Mouse (Mus musculus) G1E-ER4 (cell line): ENCODE results near the gene Mtfp1. TPM values are rescaled to one million over a fixed set of nuclear protein-coding genes. Genes with fewer than 3 reads are reported as not detected.

Experiments
- GATA1 ChIP-seq: IDR thresholded peaks from one replicate; pipeline ENCODE4 v1.8.0; 2012; ENCODE audit warnings: low read length, inconsistent platforms
- polyA plus RNA-seq: library from polyadenylated mRNA; stranded (reverse); fragments of >175 nt; gene quantifications from 2 replicates; pipeline ENCODE4 v1.2.3, GENCODE M21; 2012

Gene Mtfp1
- polyA plus RNA-seq, 1 experiment, result 18.8 TPM

DNA sequence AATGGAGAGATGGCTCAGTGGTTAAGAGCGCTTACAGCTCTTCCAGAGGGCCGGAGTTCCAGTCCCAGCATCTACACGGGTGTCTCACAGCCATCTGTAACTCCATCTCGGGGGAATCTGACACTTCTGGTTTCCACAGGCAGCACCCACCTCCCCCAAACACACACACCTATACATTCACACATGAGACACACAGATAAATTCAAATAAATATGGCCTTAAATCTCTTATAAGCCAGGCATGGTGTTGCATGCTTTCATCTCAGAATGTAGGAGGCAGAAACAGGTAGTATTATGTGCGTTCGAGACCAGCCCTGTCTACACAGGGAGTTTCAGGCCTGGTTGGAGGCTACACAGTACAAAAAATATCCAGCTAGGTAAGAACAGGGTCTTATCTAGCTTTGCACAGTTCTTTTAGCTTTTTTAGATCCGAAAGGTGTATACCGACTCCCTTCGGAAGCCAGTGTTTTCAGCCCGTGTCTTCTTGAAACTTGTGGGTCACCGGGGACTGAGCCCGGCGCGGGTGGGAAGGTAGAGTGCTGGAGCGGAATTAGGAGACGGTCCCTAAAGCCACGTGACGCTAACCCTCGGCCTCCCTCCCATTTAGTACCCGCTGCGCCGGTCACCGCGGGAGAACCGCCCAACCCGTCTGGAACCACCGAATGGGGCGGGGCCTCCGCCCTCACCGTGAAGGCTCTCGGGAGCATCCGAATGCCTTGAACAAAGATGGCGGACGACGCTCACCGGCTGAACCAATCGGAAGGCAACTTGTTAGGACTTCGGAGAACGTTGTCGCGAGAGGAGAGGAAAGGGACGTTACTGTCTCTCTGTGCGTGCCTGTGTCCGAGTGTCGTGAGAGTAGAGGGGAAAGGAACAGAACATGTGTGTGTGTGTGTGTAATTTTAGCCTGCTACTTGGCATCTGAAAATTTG is 1.1 kb upstream of the Mtfp1 start:
- no peak for TF ChIP-seq GATA1

DNA sequence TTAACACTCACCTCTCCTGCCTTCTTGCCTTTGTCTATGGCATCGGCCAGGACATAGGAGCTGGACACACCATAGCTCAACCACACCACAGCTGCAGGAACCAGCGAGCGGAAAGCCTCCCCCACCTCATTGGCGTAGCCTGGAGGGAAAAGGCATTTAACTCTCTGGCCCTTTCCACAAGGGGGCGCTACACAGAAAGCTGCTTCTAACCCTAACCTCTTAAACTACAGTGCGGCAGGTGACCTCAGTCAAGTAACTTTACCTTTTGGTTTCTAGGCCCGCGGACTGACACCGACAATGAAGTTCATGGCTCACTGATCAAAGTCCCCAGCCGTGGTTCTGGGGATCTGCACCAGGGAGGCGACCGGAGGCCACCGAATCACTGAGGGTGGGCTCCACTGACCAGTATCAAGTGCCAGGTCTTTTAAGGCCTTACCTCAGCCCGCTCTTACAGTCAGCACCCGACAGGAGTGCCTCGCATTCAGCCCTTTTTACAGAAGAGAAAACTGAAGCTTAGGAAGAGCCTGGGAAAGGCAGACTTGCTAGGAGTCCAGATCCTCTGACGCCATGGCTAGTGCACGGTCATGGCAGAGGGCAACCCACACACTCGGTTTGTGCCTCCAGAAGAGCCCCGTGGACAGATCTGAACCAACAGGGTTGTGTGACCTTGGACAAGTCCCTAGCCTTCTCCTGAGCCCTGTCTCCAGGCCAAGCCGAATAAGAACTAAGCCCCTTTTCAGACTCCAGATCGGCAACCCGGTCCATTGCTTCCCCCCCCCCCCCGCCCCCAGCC is 671 bp downstream of the Mtfp1 start:
- TF ChIP-seq GATA1, result no peak

DNA sequence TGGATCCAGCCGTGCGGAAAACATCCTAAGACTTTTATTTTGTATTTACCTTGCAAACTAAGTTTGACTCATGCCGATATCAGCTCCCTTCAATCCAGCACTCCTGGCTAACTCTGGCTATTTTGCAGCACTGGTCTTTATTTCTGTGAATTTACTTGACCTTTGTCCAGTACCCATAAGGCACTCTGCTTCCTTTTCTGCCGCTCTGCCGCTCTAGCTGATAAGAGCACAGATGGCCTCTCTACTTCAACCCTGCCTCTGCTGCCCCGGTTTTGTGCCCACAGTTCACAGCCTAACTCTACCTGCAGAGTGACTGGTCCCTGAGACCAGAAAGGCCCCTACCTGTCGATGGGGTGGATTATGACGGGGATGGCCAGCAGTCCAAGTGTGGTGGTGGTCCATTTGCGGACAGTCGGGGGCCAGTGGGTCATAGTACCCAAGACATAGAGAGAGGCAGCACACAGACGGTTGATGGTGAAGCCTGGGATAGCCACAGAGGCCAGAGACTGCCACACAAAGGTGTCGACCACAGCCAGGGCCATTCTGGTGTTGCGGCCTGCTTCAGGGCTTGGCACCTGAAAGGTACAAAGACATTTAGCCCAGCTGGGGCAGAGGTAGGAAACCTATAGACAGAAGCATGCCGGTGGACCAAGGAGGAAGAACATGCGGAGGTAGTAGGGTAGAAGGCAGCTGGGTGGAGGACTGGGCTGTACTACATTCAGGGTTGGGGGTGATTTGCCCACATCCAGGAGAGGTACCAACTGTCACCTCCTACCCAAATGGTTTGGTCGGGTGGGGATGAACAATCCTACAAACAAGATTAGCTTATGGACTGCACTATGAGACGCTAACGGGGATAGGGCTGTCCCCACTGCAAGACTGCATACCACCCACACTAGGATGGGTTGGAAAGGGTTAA is 1.5 kb downstream of the Mtfp1 start:
- TF ChIP-seq GATA1, result no peak

DNA sequence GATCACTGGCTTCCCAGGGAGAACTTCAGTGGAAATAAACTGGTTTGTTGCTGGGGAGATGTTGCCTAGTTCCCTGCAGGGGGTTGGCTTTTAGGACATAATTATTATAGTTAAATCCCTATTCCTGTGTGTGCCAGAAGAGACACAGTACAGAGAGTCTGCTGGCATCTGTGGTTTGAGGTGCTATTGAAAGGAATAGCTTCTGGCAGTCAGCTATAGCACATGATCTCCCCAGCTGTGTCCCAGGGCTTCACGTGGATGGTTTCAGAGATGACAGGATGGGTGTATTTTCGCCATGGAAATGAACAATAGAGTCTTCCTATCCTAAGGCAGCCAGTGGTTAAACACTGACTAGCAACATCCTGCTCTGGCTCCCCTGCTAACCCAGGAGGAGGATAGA is 8.0 kb downstream of the Mtfp1 start:
- TF ChIP-seq GATA1, result no peak

DNA sequence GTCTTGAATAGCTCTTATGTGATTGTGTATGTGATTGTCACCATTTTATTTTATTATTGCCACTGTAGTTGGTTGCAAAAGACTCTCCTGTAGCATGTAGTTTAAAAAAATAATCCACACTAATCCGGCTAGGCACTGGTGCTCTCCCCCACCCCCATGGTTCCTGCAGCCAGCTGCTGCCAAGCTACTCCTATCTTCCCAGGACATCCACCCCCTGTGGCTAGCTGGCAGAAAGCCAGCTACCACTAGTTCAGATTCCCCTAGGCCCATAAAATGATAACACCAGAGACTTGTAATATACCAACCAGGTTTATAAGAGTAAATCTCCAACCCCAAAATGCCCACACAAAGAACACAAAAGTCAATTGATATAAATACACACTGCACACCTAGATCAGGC is 9.0 kb downstream of the Mtfp1 start:
- TF ChIP-seq GATA1, result no peak

DNA sequence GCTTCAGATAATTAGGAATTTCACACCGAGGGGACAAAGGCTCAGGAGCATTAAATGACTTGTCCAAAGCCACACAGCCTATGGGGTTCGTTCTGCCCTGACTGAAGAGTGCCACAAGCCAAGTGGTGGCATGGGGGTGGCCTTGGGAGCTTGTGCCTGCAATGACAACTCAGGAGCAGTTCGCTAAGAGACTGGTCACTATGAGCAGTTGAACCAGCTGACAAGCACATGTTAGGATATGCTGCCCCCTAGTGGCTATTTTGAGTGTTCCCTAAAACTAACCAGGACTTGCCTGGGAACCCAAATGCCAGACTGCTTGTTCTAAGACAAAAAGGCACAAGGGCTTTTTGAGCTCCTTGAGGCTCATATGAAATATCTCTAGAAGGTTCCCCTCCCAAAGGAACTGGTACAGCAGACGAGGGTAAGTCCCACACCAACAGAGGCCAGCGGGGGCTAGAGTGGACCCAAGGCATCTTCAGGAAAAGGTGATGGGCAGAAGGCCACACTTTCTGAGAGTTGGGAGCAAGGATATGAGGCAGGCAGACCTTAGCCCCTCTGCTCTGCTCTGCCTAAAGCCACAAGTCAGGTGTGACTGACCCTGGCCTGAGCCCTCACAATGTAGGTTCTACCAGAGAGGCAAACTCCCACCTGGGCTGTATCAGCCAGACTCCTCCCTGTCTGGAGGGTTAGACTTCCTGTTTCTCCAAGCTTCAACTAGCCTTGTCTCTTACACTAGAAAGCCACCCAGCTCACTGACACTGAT is 11.7 kb downstream of the Mtfp1 start:
- TF ChIP-seq GATA1, result no peak

DNA sequence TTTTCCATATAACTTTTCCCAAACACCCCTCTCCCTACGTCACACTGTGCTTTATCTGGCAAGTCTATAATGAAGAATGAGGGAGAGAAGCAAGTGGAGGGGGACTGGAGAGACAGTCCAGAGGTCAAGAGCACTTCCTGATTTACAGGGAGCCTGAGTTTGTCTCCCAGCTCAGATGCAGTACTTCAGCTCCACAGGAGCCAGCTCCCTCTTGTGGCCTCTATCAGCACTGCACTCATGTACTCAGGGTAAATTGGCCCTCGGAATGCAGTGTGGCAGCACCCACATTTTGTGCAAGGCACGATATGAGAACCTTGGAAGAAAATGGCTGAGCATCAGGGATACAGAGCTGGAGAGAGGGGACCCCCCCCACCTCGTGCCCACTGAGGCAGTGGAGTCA is 15.0 kb downstream of the Mtfp1 start:
- no peak for TF ChIP-seq GATA1

DNA sequence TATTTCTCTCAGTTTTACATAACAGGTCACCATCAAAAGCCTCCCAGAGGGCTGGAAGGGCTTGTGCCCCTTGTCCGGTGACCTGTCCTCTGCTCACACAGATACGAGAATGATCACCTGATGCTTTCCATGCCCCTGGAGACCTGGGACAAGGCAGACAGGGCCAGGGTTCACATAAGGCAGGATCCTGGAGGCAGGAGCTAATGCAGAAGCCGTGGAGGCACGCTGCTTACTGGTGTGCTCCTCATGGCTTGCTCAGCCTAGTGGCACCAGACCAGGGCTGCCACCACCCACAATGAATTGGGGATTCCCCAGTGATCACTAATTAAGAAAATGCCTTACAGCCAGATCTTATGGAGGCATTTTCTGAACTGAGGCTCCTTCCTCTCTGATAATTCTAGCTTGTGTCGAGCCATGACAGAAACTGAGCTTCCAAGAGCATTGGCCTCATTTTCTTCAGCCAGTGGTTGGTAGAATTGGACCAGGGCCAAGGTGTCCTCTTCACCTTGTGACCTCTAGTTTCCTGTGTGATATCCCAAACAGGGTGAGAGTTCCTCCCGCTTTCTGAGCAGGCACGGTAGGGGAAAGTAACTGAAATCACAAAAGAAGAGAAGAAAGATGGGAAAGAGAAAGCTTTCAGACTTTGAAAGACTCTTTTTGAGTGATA is 16.8 kb downstream of the Mtfp1 start:
- no peak for TF ChIP-seq GATA1

DNA sequence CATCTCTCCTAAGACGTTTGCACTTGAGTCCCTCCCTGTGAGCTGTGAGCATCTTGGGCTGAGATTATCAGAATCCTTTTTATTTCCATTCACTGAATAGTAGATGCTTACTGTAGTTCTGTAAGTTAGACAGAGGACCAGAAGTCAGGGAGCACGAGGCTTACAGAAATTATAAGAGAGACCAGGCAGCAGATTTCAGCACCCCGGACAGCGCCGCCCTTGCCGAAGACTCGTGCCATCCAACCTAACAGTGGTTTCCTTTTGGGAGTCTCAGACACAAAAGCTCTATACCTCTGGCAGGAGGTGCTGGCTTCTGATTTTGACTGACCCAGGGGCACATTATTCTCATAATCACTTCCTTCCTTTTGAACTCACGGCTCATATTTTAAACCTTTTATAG is 18.6 kb downstream of the Mtfp1 start:
- no peak for TF ChIP-seq GATA1

DNA sequence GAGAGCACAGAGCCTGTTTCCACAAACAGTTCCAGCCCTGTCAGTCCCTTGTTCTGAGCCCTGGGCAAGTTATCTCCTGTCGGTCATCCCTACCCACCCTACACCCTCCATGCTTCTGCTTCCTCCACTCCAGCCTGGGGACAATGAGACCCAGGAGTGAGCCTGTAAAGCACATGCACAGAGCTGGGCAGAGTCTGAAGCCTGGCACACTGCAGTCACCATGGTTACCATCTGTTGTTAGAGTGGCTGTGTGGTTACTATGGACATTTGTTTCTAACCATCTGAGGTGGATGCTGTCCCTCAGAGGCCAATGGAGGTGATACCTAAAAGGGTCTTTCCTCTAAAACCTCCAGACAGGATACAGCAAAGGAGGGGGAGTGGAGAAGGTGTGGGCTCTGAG is 25.6 kb downstream of the Mtfp1 start:
- TF ChIP-seq GATA1, result no peak

DNA sequence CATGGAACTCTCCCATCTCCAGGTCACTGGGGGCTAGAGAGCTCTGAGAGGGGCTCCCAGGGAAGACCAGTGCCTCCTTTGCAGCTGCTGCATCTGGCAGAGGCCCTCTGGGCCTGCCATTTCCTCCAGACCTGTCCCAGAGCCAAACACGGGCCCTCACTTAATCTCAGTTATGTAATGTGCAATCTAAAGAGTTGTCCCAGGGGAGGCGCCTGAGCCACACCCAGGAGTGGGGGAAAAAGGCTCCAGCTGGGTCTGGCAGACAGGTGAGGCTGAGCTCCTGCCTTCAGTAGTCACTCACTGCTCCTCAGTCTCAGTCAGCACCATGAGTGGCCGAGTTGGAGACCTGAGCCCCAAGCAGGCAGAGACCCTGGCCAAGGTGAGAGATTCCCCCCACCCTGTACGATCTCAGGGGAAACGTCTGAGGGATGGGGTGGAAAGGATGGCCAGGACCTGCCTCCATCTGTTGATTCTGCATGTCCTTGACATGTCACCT is 30.6 kb downstream of the Mtfp1 start, which contains the start of gene Sec14l3:
TSS of gene Sec14l3 (plus strand) at position 215 of the 496 bp plus-strand sequence.
- no peak for TF ChIP-seq GATA1

DNA sequence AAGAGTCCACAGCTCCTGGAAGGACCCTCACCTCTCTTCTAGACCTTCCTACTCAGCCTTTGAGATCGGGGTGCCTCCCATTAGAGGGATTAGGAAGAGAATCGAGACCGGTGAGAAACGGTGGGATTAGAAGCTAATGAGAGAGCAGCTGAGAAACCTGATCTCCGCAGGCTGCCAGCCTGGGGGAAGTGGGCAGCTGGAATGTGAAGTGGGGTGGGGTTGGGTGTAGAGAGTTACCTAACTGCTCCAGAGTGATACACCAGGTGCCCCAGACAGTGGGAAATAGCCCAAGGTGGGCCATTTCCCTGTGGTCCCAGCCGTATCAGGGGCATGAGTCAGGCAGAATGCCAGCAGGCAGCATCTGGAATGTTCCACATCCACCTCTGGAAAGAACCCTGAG is 32.3 kb downstream of the Mtfp1 start:
- no peak for TF ChIP-seq GATA1

DNA sequence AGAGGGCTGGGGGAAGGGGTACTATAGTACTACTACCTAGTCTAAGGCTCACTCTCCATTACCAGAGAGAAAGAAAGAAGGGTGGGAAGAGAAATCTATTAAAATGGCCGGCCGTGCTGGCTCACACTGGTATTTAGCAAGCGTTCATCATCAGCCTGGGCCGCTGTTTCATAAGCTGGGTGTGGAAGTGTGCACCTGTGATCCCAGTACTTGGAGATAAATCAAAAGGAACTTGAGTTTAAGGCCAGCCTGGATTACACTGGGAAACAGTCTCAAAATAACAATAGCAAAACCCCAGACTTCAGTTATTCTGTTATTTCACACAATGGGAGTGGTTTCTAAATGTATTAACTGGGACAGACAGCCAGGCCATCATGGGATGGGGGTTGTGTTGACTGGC is 32.7 kb downstream of the Mtfp1 start:
- no peak for TF ChIP-seq GATA1
